Mouse (Mus musculus): Measurements from ENCODE around the gene Ctbp2.

DNA sequence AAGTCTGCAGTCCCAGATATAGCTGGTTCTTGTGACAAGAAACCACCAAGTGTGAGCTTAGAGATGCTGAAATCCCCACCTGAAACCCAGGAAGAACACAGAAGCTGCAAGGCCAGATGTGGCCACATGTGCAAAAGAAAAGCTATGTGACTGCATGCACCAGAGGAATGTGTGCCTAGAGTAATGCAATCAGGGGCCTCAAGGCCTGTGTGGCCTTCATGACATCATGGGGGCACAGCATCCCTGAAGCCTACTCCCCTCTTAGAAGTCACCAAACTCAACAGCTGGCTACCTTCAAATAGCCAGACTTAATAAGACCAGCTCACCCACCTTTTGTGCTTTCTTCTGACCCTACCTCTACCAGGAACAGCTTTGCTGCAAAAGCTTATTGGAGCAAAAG is 88.3 kb downstream of the Ctbp2 start:
- TF ChIP-seq CHD2 (IDR thresholded peaks at IDR 0.05; ENCODE audit: low read length) (no peak), NELFE (IDR thresholded peaks at IDR 0.05; ENCODE audit: low read depth, low read length) (no peak), CTCF (IDR thresholded peaks at IDR 0.05 in 2 of 3, conservative IDR thresholded peaks at IDR 0.05 in 1 of 3; ENCODE audit: control insufficient read depth in 1 of 3, insufficient read depth in 1 of 3, low read depth in 2 of 3, low read length in 3 of 3, poor library complexity in 1 of 3, severe bottlenecking in 1 of 3) (no peak), TCF12 (IDR thresholded peaks at IDR 0.05; ENCODE audit: low read depth, low read length) (no peak), POLR2A (IDR thresholded peaks at IDR 0.05; ENCODE audit: control insufficient read depth in 1 of 2, insufficient read depth in 1 of 2, low read depth in 1 of 2, low read length in 2 of 2, poor library complexity in 1 of 2) (no peak), POLR2AphosphoS2 (IDR thresholded peaks at IDR 0.05; ENCODE audit: low read length) (no peak), EP300 (IDR thresholded peaks at IDR 0.05; ENCODE audit: low read depth in 1 of 2, low read length in 2 of 2) (no peak), E2F4 (IDR thresholded peaks at IDR 0.05; ENCODE audit: borderline replicate concordance, low read depth, low read length) (no peak), MAX (IDR thresholded peaks at IDR 0.05; ENCODE audit: low read length) (no peak), NRF1 (IDR thresholded peaks at IDR 0.05; ENCODE audit: insufficient read depth, low read depth, low read length, poor library complexity, severe bottlenecking) (no peak), TBP (IDR thresholded peaks at IDR 0.05; ENCODE audit: low read depth, low read length) (no peak), UBTF (IDR thresholded peaks at IDR 0.05; ENCODE audit: borderline replicate concordance, insufficient read depth, low read depth, low read length) (no peak)
